Mouse (Mus musculus): ENCODE data around the gene Hrnr.

Gene Hrnr

GRCm38 (mm10) chr3:93319449-93319848 lies at the start of gene Hrnr:
TSS of gene Hrnr (plus strand) at chr3:93319749.
- DNase-seq (ENCODE audit: low spot score): no peak

- DNase-seq (ENCODE audit: low spot score): no peak
These were observed 46.3 kb upstream of the Hrnr start, which contains the start of gene Flg for GRCm38 (mm10) chr3:93273223-93273622. TSS of gene Flg (plus strand) at chr3:93273523.

GRCm38 (mm10) chr3:93297542-93297941 lies 22.0 kb upstream of the Hrnr start:
- DNase-seq (ENCODE audit: low spot score): no peak

- DNase-seq (ENCODE audit: low spot score): no peak
These were observed 19.7 kb upstream of the Hrnr start for GRCm38 (mm10) chr3:93299832-93300231.

GRCm38 (mm10) chr3:93301896-93302295 lies 17.7 kb upstream of the Hrnr start:
- no peak for DNase-seq (ENCODE audit: low spot score)

- no peak for DNase-seq (ENCODE audit: low spot score)
These were observed 13.4 kb upstream of the Hrnr start for GRCm38 (mm10) chr3:93306142-93306541.

GRCm38 (mm10) chr3:93311371-93311770 lies 8.2 kb upstream of the Hrnr start:
- no peak for DNase-seq (ENCODE audit: low spot score)

- no peak for DNase-seq (ENCODE audit: low spot score)
These were observed 5.2 kb upstream of the Hrnr start for GRCm38 (mm10) chr3:93314388-93314787.

- DNase-seq (ENCODE audit: low spot score): no peak
These were observed 18.2 kb downstream of the Hrnr start for GRCm38 (mm10) chr3:93337749-93338148.

- no peak for DNase-seq (ENCODE audit: low spot score)
These were observed 20.5 kb downstream of the Hrnr start for GRCm38 (mm10) chr3:93340021-93340420.

- DNase-seq (ENCODE audit: low spot score): no peak
These were observed 27.3 kb downstream of the Hrnr start for GRCm38 (mm10) chr3:93346896-93347295.

GRCm38 (mm10) chr3:93360045-93360444 lies 40.5 kb downstream of the Hrnr start:
- DNase-seq (ENCODE audit: low spot score): peak; percentile 15

- no peak for DNase-seq (ENCODE audit: low spot score)
These were observed 42.5 kb downstream of the Hrnr start for GRCm38 (mm10) chr3:93361933-93362574.

- DNase-seq (ENCODE audit: low spot score): no peak
These were observed 47.5 kb downstream of the Hrnr start for GRCm38 (mm10) chr3:93366966-93367575.

- DNase-seq (ENCODE audit: low spot score): no peak
These were observed 48.6 kb downstream of the Hrnr start for GRCm38 (mm10) chr3:93368171-93368570.

- DNase-seq (ENCODE audit: low spot score): no peak
These were observed 53.9 kb downstream of the Hrnr start for GRCm38 (mm10) chr3:93373416-93373815.

GRCm38 (mm10) chr3:93375196-93375595 lies 55.6 kb downstream of the Hrnr start:
- no peak for DNase-seq (ENCODE audit: low spot score)

GRCm38 (mm10) chr3:93375601-93376000 lies 56.1 kb downstream of the Hrnr start:
- DNase-seq (ENCODE audit: low spot score): no peak

- no peak for DNase-seq (ENCODE audit: low spot score)
These were observed 58.6 kb downstream of the Hrnr start for GRCm38 (mm10) chr3:93378146-93378545.

All from ovary, postnatal 10 days (tissue).